Mouse (Mus musculus) midbrain, embryonic 14.5 days (tissue): Measurements from ENCODE around the gene Fancd2os. TPM values are rescaled to one million over a fixed set of nuclear protein-coding genes. Genes with fewer than 3 reads are reported as not detected.

Source experiments
- ATAC-seq: fragments of 200-750 bp; cut with Nextera tagmentation; 2 replicates; pipeline ENCODE4 v1.8.0; 2017; ENCODE audit warnings: moderate number of reproducible peaks, moderate library complexity; ENCODE audit not compliant: low FRiP score, low TSS enrichment
- DNase-seq: peaks from one replicate; pipeline ENCODE4 v3.0.0-alpha.2; 2015
- H3K27ac ChIP-seq: fragments of 300-500 bp; sonication (generic); replicated peaks from 2 replicates; pipeline ENCODE4 v1.5.1; 2014; ENCODE audit warnings: mild to moderate bottlenecking, low read depth, low read length, moderate library complexity
- H3K27me3 ChIP-seq: fragments of 300-500 bp; sonication (generic); 2 replicates; pipeline ENCODE4 v1.6.1; 2014; ENCODE audit warnings: low read length, control low read depth, mixed read lengths; ENCODE audit not compliant: control insufficient read depth, insufficient read depth
- H3K36me3 ChIP-seq: fragments of 300-500 bp; sonication (generic); 2 replicates; pipeline ENCODE4 v1.6.1; 2014; ENCODE audit warnings: low read length, control low read depth; ENCODE audit not compliant: control insufficient read depth, insufficient read depth
- H3K4me1 ChIP-seq: fragments of 300-500 bp; sonication (generic); 2 replicates; pipeline ENCODE4 v1.6.1; 2014; ENCODE audit warnings: mild to moderate bottlenecking, antibody characterized with exemption, low read length, control low read depth; ENCODE audit not compliant: control insufficient read depth, insufficient read depth
- H3K4me2 ChIP-seq: fragments of 300-500 bp; sonication (generic); 2 replicates; pipeline ENCODE4 v1.6.1; 2014; ENCODE audit warnings: mild to moderate bottlenecking, low read length, moderate library complexity
- H3K4me3 ChIP-seq: fragments of 300-500 bp; sonication (generic); replicated peaks from 2 replicates; pipeline ENCODE4 v1.5.1; 2014; ENCODE audit warnings: low read depth, low read length
- H3K9ac ChIP-seq: fragments of 300-500 bp; sonication (generic); replicated peaks from 2 replicates; pipeline ENCODE4 v1.6.1; 2014; ENCODE audit warnings: mild to moderate bottlenecking, low read length, moderate library complexity
- H3K9me3 ChIP-seq: fragments of 300-500 bp; sonication (generic); 2 replicates; pipeline ENCODE4 v1.6.1; 2016; ENCODE audit warnings: low read length, control low read depth, mixed read lengths; ENCODE audit not compliant: control insufficient read depth
- WGBS: fragments of 180-500 bp; shearing (Covaris S2); extraction: QIAGEN DNeasy Blood & Tissue Kit; methylation state at CpG from one replicate; pipeline ENCODE4 v1.1.7; 2014; 5-methylcytosine and 5-hydroxymethylcytosine counted together
- polyA plus RNA-seq: library from polyadenylated mRNA; unstranded; fragments of >200 nt; fragmentation: Nextera tagmentation; extraction: Ambion mirVana; gene quantifications from 2 replicates; pipeline ENCODE4 v1.2.1, GENCODE M21; 2014

The Fancd2os gene
- polyA plus RNA-seq, 1 experiment from 2014 or later = not detected

GRCm38 (mm10) chr6:113599833-113600232, 682 bp downstream of the Fancd2os start:
- DNase-seq = no peak
- Histone ChIP-seq H3K4me3 (no peak overlapping the region), H3K36me3 (no peaks in the 10 kb centered on the region), H3K27ac (no peak overlapping the region), H3K4me1 (no peaks in the 10 kb centered on the region), H3K9me3 (no peaks in the 10 kb centered on the region), H3K4me2 (no peak overlapping the region), H3K9ac (no peak overlapping the region; the same call in 1 of the 2 replicates), H3K27me3 (no peaks in the 10 kb centered on the region)
- no peak for ATAC-seq
- 71% methylated on average over 5 of the region's 5 CpGs for WGBS

- 90% methylated on average over 4 of the region's 4 CpGs for WGBS
- H3K27ac ChIP-seq = no peak overlapping the region
- ATAC-seq (no peak), DNase-seq (no peak)
- H3K36me3 ChIP-seq = no peaks in the 10 kb centered on the region
- no peaks in the 10 kb centered on the region for H3K4me1 ChIP-seq
- H3K4me2 ChIP-seq = no peak overlapping the region
- H3K9ac ChIP-seq = no peak overlapping the region
- H3K27me3 ChIP-seq = no peaks in the 10 kb centered on the region
- H3K4me3 ChIP-seq = no peak overlapping the region
- no peaks in the 10 kb centered on the region for H3K9me3 ChIP-seq
Measured at GRCm38 (mm10) chr6:113597945-113598344, 2.6 kb downstream of the Fancd2os start.

- ATAC-seq (no peak), DNase-seq (no peak)
- WGBS = 99% methylated on average over 2 of the region's 2 CpGs
- H3K9me3 ChIP-seq = no peaks in the 10 kb centered on the region
- no peaks in the 10 kb centered on the region for H3K4me1 ChIP-seq
- H3K4me3 ChIP-seq = no peak overlapping the region
- H3K4me2 ChIP-seq = no peak overlapping the region
- no peaks in the 10 kb centered on the region for H3K36me3 ChIP-seq
- H3K27ac ChIP-seq = no peak overlapping the region
- H3K27me3 ChIP-seq = no peaks in the 10 kb centered on the region
- no peak overlapping the region for H3K9ac ChIP-seq
Measured at GRCm38 (mm10) chr6:113592637-113593036, 7.9 kb downstream of the Fancd2os start.

GRCm38 (mm10) chr6:113586466-113587183, 13.9 kb downstream of the Fancd2os start:
- H3K9me3 ChIP-seq = no peaks in the 10 kb centered on the region
- ATAC-seq = no peak
- WGBS = 82% methylated on average over 5 of the region's 5 CpGs

DNA sequence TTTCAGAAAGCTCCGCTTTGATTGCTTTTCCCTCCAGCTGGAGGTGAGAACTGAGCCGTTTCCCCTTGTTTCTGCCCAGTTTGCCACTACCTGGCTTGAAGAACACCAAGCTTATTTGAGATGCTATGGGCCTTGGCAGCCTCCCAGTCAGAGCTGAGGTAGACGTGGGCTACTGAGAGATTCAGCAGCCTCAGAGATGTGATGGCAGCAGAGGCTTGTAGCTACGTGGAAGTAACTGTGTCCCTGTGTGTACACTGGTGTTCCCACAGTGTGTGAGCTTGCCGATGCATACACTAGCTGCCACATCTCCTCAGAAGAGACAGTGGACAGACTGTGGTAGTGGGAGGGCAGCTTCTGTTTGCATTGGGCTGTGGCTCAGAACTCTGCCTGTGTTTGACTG, 15.4 kb downstream of the Fancd2os start:
- Histone ChIP-seq H3K27me3 (no peaks in the 10 kb centered on the region), H3K9me3 (no peaks in the 10 kb centered on the region), H3K4me2 (no peak overlapping the region), H3K36me3 (no peaks in the 10 kb centered on the region), H3K9ac (no peak overlapping the region), H3K4me1 (no peaks in the 10 kb centered on the region), H3K4me3 (no peak overlapping the region), H3K27ac (no peak overlapping the region)
- no peak for DNase-seq
- ATAC-seq = no peak
- WGBS = 93% methylated on average over 5 of the region's 5 CpGs

More at GRCm38 (mm10) chr6:113586466-113587183, 13.9 kb downstream of the Fancd2os start:
- H3K9ac ChIP-seq = no peak overlapping the region
- H3K4me1 ChIP-seq = no peaks in the 10 kb centered on the region
- H3K27ac ChIP-seq = no peak overlapping the region
- no peak overlapping the region for H3K4me2 ChIP-seq
- H3K27me3 ChIP-seq = no peaks in the 10 kb centered on the region
- no peaks in the 10 kb centered on the region for H3K36me3 ChIP-seq
- DNase-seq = peak; percentile 22
- no peak overlapping the region for H3K4me3 ChIP-seq

DNA sequence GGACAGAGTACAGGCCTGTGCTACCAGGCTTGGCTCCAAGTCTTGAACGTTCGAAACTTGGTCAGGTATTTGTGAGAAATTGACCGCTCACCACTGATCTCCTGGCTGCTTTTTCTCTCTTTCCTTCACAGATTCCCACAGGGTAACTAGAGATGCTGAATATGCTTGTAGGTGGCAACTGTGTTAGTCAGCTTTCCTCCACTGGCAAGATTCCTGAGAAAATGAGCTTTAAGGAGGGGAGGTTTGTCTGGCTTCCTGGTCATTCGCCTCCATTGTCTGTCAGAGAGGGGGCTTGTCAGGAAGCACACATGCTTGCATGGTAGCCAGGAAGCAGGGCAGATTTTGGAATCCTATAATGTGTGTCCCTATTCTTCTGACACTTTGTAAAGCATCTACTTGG, 17.5 kb downstream of the Fancd2os start:
- no peak for ATAC-seq
- 93% methylated on average over 4 of the region's 4 CpGs for WGBS
- no peaks in the 10 kb centered on the region for H3K4me1 ChIP-seq
- no peaks in the 10 kb centered on the region for H3K9me3 ChIP-seq
- no peak overlapping the region for H3K4me3 ChIP-seq
- no peak for DNase-seq
- no peaks in the 10 kb centered on the region for H3K36me3 ChIP-seq
- no peak overlapping the region for H3K27ac ChIP-seq
- no peak overlapping the region for H3K9ac ChIP-seq
- H3K4me2 ChIP-seq = no peak overlapping the region
- no peaks in the 10 kb centered on the region for H3K27me3 ChIP-seq

DNA sequence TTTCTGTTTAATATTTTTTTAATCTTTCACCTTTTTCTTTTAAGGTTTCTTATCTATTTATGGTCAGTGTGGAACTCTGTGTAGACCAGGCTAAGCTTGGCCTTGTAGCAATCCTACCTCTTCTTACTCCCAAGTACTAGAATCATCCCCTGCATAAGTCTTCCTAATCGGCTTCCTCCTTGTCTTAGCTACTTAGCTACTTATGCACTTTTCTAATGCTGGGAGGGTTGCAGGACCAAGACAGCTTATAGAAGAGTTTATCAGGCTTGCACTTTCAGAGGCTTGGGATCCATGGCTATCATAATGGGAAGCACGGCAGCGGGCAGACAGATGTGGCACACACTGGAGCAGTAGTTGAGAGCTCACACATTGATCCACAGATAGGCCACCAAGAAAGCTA, 21.2 kb downstream of the Fancd2os start:
- H3K4me3 ChIP-seq = no peak overlapping the region
- DNase-seq (no peak), ATAC-seq (no peak)
- WGBS = 97% methylated on average over 3 of the region's 3 CpGs
- no peaks in the 10 kb centered on the region for H3K36me3 ChIP-seq
- no peak overlapping the region for H3K4me2 ChIP-seq
- no peaks in the 10 kb centered on the region for H3K4me1 ChIP-seq
- no peaks in the 10 kb centered on the region for H3K9me3 ChIP-seq
- no peak overlapping the region for H3K9ac ChIP-seq
- no peaks in the 10 kb centered on the region for H3K27me3 ChIP-seq
- H3K27ac ChIP-seq = no peak overlapping the region

- Histone ChIP-seq H3K9ac (no peak overlapping the region), H3K4me2 (no peak overlapping the region), H3K27ac (no peak overlapping the region), H3K27me3 (no peaks in the 10 kb centered on the region), H3K9me3 (no peaks in the 10 kb centered on the region), H3K4me3 (no peak overlapping the region), H3K4me1 (no peaks in the 10 kb centered on the region), H3K36me3 (no peaks in the 10 kb centered on the region)
- DNase-seq (no peak), ATAC-seq (no peak)
- WGBS = 97% methylated on average over 6 of the region's 6 CpGs
Measured at GRCm38 (mm10) chr6:113576044-113576443, 24.5 kb downstream of the Fancd2os start.

GRCm38 (mm10) chr6:113564557-113564956, 36.0 kb downstream of the Fancd2os start:
- ATAC-seq (no peak), DNase-seq (no peak)
- Histone ChIP-seq H3K27me3 (no peaks in the 10 kb centered on the region), H3K9me3 (no peaks in the 10 kb centered on the region), H3K4me1 (no peaks in the 10 kb centered on the region), H3K4me3 (no peak overlapping the region), H3K9ac (no peak overlapping the region), H3K4me2 (no peak overlapping the region), H3K27ac (no peak overlapping the region), H3K36me3 (no peaks in the 10 kb centered on the region)
- 100% methylated on average over 1 of the region's 1 CpGs for WGBS
